Mouse (Mus musculus) cerebellum, adult 2 months (tissue): ENCODE data around the gene Cenpb. TPM values are rescaled to one million over a fixed set of nuclear protein-coding genes. Genes with fewer than 3 reads are reported as not detected.

Experiments
- DNase-seq, 2 experiments: peaks; one replicate each; pipeline ENCODE4 v3.0.0; 2021
- H3K27ac ChIP-seq: fragments of 200-500 bp; 2 replicates; pipeline ENCODE4 v1.5.1; 2012; ENCODE audit warnings: low read length, control low read depth, inconsistent platforms; ENCODE audit not compliant: insufficient read depth
- H3K27me3 ChIP-seq: fragments of 200-500 bp; 2 replicates; pipeline ENCODE4 v1.6.1; 2012; ENCODE audit warnings: inconsistent platforms, mild to moderate bottlenecking, low read length, moderate library complexity; ENCODE audit not compliant: control insufficient read depth, insufficient read depth
- H3K4me1 ChIP-seq: fragments of 200-500 bp; 2 replicates; pipeline ENCODE4 v1.6.1; 2011; ENCODE audit warnings: low read length; ENCODE audit not compliant: control insufficient read depth, insufficient read depth
- H3K4me3 ChIP-seq: fragments of 200-500 bp; replicated peaks from 2 replicates; pipeline ENCODE3; 2011; ENCODE audit warnings: mild to moderate bottlenecking, low read depth, low read length, control low read depth; ENCODE audit not compliant: insufficient read depth
- CTCF ChIP-seq: fragments of 200-500 bp; IDR thresholded peaks from 2 replicates; pipeline ENCODE4 v1.5.1; 2011; ENCODE audit warnings: low read depth, mild to moderate bottlenecking, control low read depth, low read length, moderate library complexity, borderline replicate concordance; ENCODE audit not compliant: insufficient read depth
- POLR2A ChIP-seq: fragments of 200-500 bp; IDR thresholded peaks from 2 replicates; pipeline ENCODE4 v1.6.1; 2011; ENCODE audit warnings: low read length, control low read depth, borderline replicate concordance; ENCODE audit not compliant: insufficient read depth
- WGBS: fragments of 180-500 bp; shearing (Covaris S2); methylation state at CpG from one replicate; pipeline ENCODE4 v1.1.7; 2018; 5-methylcytosine and 5-hydroxymethylcytosine counted together
- polyA plus RNA-seq: library from polyadenylated mRNA; depleted of rRNA; stranded (reverse); fragments of >200 nt; gene quantifications from 2 replicates; pipeline ENCODE4 v1.2.3, GENCODE M21; 2012

Cenpb gene
- polyA plus RNA-seq, 1 experiment, result 72.5 TPM

- Histone ChIP-seq H3K4me3 (no peak overlapping the region), H3K27me3 (no peaks in the 10 kb centered on the region), H3K4me1 (peaks cover 6% of the 10 kb centered on the region; the same call in 1 of the 2 replicates), H3K27ac (no peak overlapping the region)
- 47% methylated on average over 10 of the region's 10 CpGs for WGBS
- TF ChIP-seq CTCF (no peak), POLR2A (no peak)
- no peak for DNase-seq
Measured at GRCm38 (mm10) chr2:131190344-131191004, 10.6 kb upstream of the Cenpb start.

GRCm38 (mm10) chr2:131189521-131190309, 9.8 kb upstream of the Cenpb start:
- H3K4me3 ChIP-seq, result no peak overlapping the region
- no peak for DNase-seq
- no peaks in the 10 kb centered on the region for H3K27me3 ChIP-seq
- H3K4me1 ChIP-seq, result peaks cover 6% of the 10 kb centered on the region; the same call in 1 of the 2 replicates
- 50% methylated on average over 5 of the region's 5 CpGs for WGBS
- no peak overlapping the region for H3K27ac ChIP-seq
- TF ChIP-seq POLR2A, result no peak
- TF ChIP-seq CTCF, result no peak

GRCm38 (mm10) chr2:131188311-131188710, 8.4 kb upstream of the Cenpb start:
- WGBS, result 93% methylated on average over 5 of the region's 5 CpGs
- Histone ChIP-seq H3K27ac (no peak overlapping the region), H3K4me1 (peaks cover 6% of the 10 kb centered on the region; the same call in 1 of the 2 replicates), H3K4me3 (no peak overlapping the region), H3K27me3 (no peaks in the 10 kb centered on the region)
- TF ChIP-seq CTCF (no peak), POLR2A (no peak)
- DNase-seq, result no peak

- WGBS, result 41% methylated on average over 3 of the region's 3 CpGs
- H3K4me3 ChIP-seq, result peak overlapping the region; percentile 92
- no peak for DNase-seq
- H3K4me1 ChIP-seq, result peaks cover 6% of the 10 kb centered on the region; the same call in 1 of the 2 replicates
- no peak overlapping the region for H3K27ac ChIP-seq
- no peak for TF ChIP-seq POLR2A
- TF ChIP-seq CTCF, result no peak
- no peaks in the 10 kb centered on the region for H3K27me3 ChIP-seq
Measured at GRCm38 (mm10) chr2:131187602-131187922, 7.7 kb upstream of the Cenpb start.

GRCm38 (mm10) chr2:131186771-131187601, 7.1 kb upstream of the Cenpb start, which contains the start of the genes Cdc25b and Spef1:
Gene Cdc25b, plus strand, starts transcription at chr2:131186949.
Gene Spef1, minus strand, starts transcription at chr2:131187282.
- TF ChIP-seq POLR2A (peak; percentile 41; the same call in 1 of the 2 replicates), CTCF (no peak)
- H3K27ac ChIP-seq, result peak within 1 kb of the TSS; percentile 52

DNA sequence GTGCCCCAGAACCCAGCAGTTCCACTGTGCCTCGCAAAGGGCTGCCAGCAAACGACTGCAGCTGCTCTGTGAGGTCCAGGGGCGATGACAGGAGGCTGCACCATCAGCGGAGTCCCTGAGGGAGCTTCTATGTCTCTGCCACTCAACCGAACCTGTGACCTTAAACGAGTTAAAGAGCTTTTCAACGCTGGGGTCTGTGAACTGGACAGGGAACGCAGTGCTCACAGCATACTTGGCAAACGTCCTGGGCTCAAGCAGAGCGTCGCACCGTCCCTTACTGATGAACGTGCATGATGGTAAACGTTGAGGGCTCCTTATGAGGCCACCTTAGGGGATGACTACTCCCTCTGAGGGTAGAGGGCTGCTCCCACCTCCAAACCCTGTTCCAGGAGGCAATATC, 6.5 kb upstream of the Cenpb start:
- peaks cover 6% of the 10 kb centered on the region; the same call in 1 of the 2 replicates for H3K4me1 ChIP-seq
- H3K27me3 ChIP-seq, result no peaks in the 10 kb centered on the region
- no peak for DNase-seq
- WGBS, result 1% methylated on average over 14 of the region's 14 CpGs
- H3K27ac ChIP-seq, result peak overlapping the region; percentile 38; the same call in 1 of the 2 replicates
- TF ChIP-seq CTCF (no peak), POLR2A (no peak)
- peak overlapping the region; percentile 92 for H3K4me3 ChIP-seq

More at GRCm38 (mm10) chr2:131186771-131187601, 7.1 kb upstream of the Cenpb start, which contains the start of the genes Cdc25b and Spef1:
- Histone ChIP-seq H3K4me1 (peaks cover 6% of the 10 kb centered on the region; the same call in 1 of the 2 replicates), H3K4me3 (peak within 1 kb of the TSS; percentile 92), H3K27me3 (no peaks in the 10 kb centered on the region)
- peak; percentile 86 for DNase-seq
- 1% methylated on average over 43 of the region's 43 CpGs for WGBS

DNA sequence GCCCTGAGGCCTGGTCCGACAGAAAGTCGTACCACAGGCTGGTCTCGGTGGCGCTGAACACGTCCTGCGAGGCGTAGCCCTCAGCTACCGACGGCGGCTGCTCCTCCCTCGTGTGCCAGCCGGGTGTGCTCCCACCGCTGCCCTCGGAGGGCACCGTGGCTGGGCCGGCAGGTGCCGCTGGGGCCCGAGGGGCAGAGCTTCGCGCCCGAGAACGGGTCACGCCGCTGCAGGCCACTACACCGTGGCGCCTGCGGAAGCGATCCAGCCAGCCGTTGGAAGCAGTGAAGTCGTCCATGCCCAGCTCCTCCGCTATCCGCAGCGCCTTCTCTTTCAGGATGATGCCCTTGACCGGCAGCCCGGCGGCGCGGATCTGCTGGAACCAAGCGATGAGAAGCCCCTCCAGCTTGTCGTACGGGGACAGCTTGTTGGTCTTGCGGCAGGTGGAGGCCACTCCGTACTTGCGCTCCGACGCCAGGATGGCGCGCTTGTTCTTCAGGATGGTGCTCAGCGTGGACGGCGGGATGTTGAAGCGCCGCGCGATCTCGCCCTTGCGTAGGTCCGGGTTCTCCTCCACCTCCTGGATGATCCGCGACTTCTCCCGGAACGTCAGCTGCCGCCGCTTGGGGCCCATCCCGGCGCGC, 501 bp downstream of the Cenpb start:
- peak; percentile 70 to 75 for DNase-seq
- Histone ChIP-seq H3K27ac (peak overlapping the region; percentile 15), H3K4me3 (peak overlapping the region; percentile 65), H3K27me3 (no peaks in the 10 kb centered on the region), H3K4me1 (peaks cover 15% of the 10 kb centered on the region)
- WGBS, result under 1% methylated on average over 67 of the region's 67 CpGs
- TF ChIP-seq CTCF (no peak), POLR2A (no peak)
